Mouse (Mus musculus): ENCODE results near the gene Cenpx. TPM values are rescaled to one million over a fixed set of nuclear protein-coding genes. Genes with fewer than 3 reads are reported as not detected.

The Cenpx gene
- total RNA-seq, 1 experiment, result 53.9 TPM

DNA sequence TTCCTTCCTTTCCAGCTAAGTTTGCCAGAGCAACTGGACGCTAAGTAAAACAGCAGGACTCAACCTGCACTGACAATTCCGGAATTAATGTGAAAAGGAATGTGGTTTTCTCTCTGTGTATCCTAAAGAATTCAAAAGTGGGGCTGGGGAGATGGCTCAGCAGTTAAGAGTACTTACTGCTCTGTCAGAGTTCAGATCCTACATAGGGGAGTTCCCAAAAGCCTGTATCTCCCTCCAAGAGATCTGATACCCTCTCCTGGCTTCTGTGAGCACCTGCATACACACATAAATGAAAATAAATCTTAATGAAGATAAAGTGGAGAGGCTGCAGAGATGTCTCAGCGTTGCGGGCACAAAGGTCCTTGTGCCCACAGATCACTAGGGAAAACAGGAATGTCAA lies 38.1 kb upstream of the Cenpx start:
- Histone ChIP-seq H3K4me1 (ENCODE audit: control insufficient read depth in 2 of 2, insufficient read depth in 2 of 2, low read length in 2 of 2, poor library complexity in 1 of 2) (no peaks in the 10 kb centered on the region), H3K4me3 (ENCODE audit: insufficient read depth in 1 of 2, low read depth in 1 of 2, low read length in 2 of 2, poor library complexity in 1 of 2, severe bottlenecking in 1 of 2) (no peak overlapping the region), H3K36me3 (ENCODE audit: control insufficient read depth, insufficient read depth, low read length, poor library complexity, severe bottlenecking) (no peaks in the 10 kb centered on the region), H3K9ac (ENCODE audit: insufficient read depth, low read depth, low read length, poor library complexity, severe bottlenecking) (no peak overlapping the region), H3K27ac (ENCODE audit: insufficient read depth, low read depth, low read length, poor library complexity, severe bottlenecking) (no peak overlapping the region), H3K9me3 (ENCODE audit: control insufficient read depth, insufficient read depth, low read depth, low read length) (no peaks in the 10 kb centered on the region)
- DNase-seq (ENCODE audit: low read depth, low spot score), result no peak
- TF ChIP-seq CHD2 (IDR thresholded peaks at IDR 0.05; ENCODE audit: low read depth, low read length) (no peak), ZNF384 (IDR thresholded peaks at IDR 0.05; ENCODE audit: low read depth, low read length) (no peak), MAFK (IDR thresholded peaks at IDR 0.05; ENCODE audit: insufficient read depth, low read depth, low read length) (no peak), ZC3H11A (IDR thresholded peaks at IDR 0.05; ENCODE audit: borderline replicate concordance, low read depth, low read length) (no peak), HCFC1 (IDR thresholded peaks at IDR 0.05; ENCODE audit: borderline replicate concordance, insufficient read depth, low read length) (no peak)
- in situ Hi-C loops (cut with MboI; ENCODE audit: low sequenced_read_pairs in 2 of 2, unreplicated experiment in 2 of 2), result no loop called here

DNA sequence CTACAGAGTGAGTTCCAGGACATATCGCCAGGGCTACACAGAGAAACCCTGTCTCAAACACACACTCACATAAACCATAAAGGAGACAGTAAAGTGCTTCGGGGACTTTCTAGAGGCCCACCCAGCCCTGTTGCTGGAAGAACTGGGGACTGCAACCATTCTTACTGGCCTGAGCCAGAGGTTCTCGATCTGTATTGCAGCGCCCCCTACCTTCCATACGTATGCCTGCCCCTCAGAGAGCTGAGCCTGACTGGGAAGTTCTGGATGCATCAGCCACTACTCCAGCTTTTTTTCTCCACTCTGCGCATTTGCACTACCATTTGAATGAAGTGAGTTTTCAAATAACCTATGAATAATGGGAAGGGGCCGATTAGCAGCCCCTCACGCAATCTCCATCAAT lies 35.9 kb upstream of the Cenpx start:
- H3K9ac ChIP-seq (ENCODE audit: insufficient read depth, low read depth, low read length, poor library complexity, severe bottlenecking), result no peak overlapping the region
- TF ChIP-seq HCFC1 (IDR thresholded peaks at IDR 0.05; ENCODE audit: borderline replicate concordance, insufficient read depth, low read length) (no peak), CHD2 (IDR thresholded peaks at IDR 0.05; ENCODE audit: low read depth, low read length) (no peak), ZC3H11A (IDR thresholded peaks at IDR 0.05; ENCODE audit: borderline replicate concordance, low read depth, low read length) (no peak; the same call in 1 of the 2 replicates), MAFK (IDR thresholded peaks at IDR 0.05; ENCODE audit: insufficient read depth, low read depth, low read length) (no peak), ZNF384 (IDR thresholded peaks at IDR 0.05; ENCODE audit: low read depth, low read length) (no peak)
- no peak overlapping the region for H3K27ac ChIP-seq (ENCODE audit: insufficient read depth, low read depth, low read length, poor library complexity, severe bottlenecking)
- H3K9me3 ChIP-seq (ENCODE audit: control insufficient read depth, insufficient read depth, low read depth, low read length), result no peaks in the 10 kb centered on the region
- peak; percentile 57 for DNase-seq (ENCODE audit: low read depth, low spot score)
- in situ Hi-C loops (cut with MboI; ENCODE audit: low sequenced_read_pairs in 2 of 2, unreplicated experiment in 2 of 2), result no loop called here
- H3K4me3 ChIP-seq (ENCODE audit: insufficient read depth in 1 of 2, low read depth in 1 of 2, low read length in 2 of 2, poor library complexity in 1 of 2, severe bottlenecking in 1 of 2), result no peak overlapping the region
- no peaks in the 10 kb centered on the region for H3K4me1 ChIP-seq (ENCODE audit: control insufficient read depth in 2 of 2, insufficient read depth in 2 of 2, low read length in 2 of 2, poor library complexity in 1 of 2)
- H3K36me3 ChIP-seq (ENCODE audit: control insufficient read depth, insufficient read depth, low read length, poor library complexity, severe bottlenecking), result no peaks in the 10 kb centered on the region

DNA sequence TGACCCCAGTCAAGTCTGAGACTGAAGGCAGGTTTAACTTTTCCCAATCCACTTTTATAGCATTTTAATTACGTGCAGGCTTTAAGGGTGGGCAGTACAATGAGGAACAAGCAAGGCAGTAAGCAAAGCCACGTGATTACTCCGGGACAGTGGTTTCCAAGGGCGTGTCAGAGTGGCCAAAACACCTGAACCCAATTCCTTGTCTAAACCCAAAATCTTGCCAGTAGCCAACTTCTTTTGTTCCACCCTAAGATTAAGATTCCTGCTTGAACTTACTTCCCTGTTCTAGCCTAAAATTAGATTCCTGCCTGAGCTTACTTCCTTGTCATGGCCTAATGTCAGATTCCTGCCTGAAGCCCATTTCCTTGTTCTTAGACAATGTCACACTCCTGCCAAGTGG lies 34.4 kb upstream of the Cenpx start:
- Histone ChIP-seq H3K4me1 (ENCODE audit: control insufficient read depth in 2 of 2, insufficient read depth in 2 of 2, low read length in 2 of 2, poor library complexity in 1 of 2) (no peaks in the 10 kb centered on the region), H3K36me3 (ENCODE audit: control insufficient read depth, insufficient read depth, low read length, poor library complexity, severe bottlenecking) (no peaks in the 10 kb centered on the region), H3K9ac (ENCODE audit: insufficient read depth, low read depth, low read length, poor library complexity, severe bottlenecking) (no peak overlapping the region), H3K4me3 (ENCODE audit: insufficient read depth in 1 of 2, low read depth in 1 of 2, low read length in 2 of 2, poor library complexity in 1 of 2, severe bottlenecking in 1 of 2) (no peak overlapping the region), H3K9me3 (ENCODE audit: control insufficient read depth, insufficient read depth, low read depth, low read length) (no peaks in the 10 kb centered on the region), H3K27ac (ENCODE audit: insufficient read depth, low read depth, low read length, poor library complexity, severe bottlenecking) (no peak overlapping the region)
- in situ Hi-C loops (cut with MboI; ENCODE audit: low sequenced_read_pairs in 2 of 2, unreplicated experiment in 2 of 2), result no loop called here
- TF ChIP-seq CHD2 (IDR thresholded peaks at IDR 0.05; ENCODE audit: low read depth, low read length) (no peak), ZC3H11A (IDR thresholded peaks at IDR 0.05; ENCODE audit: borderline replicate concordance, low read depth, low read length) (no peak), HCFC1 (IDR thresholded peaks at IDR 0.05; ENCODE audit: borderline replicate concordance, insufficient read depth, low read length) (no peak), ZNF384 (IDR thresholded peaks at IDR 0.05; ENCODE audit: low read depth, low read length) (no peak), MAFK (IDR thresholded peaks at IDR 0.05; ENCODE audit: insufficient read depth, low read depth, low read length) (no peak)
- DNase-seq (ENCODE audit: low read depth, low spot score), result no peak

DNA sequence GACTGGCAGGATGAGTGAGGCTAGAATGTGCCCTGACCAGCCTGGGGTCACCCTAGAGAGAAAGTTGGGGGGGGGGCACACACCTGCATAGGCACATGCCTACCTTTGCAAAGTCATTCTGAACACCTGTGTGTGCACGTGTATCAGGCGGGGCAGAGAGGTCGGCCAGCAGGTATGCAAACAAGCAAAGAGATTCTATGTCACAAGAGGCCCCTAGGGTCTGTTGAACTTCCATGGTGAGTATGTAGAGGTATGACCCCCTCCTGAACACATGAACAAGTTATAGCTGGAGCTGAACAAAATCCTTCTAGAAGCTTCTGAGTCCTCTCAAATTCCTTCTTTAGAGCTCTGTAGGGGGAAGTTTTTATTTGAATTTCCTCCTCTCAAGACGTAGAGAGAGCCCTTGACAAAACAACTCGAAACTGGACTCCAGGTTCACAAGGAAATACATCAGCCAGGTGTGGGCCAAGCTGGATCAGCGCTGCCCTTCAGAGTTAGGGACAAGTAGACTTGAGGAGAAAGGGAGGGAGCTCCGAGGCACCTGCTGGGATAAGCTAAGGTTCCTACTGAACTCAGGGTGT lies 30.7 kb upstream of the Cenpx start:
- no peak overlapping the region for H3K9ac ChIP-seq (ENCODE audit: insufficient read depth, low read depth, low read length, poor library complexity, severe bottlenecking)
- in situ Hi-C loops (cut with MboI; ENCODE audit: low sequenced_read_pairs in 2 of 2, unreplicated experiment in 2 of 2), result no loop called here
- no peaks in the 10 kb centered on the region for H3K36me3 ChIP-seq (ENCODE audit: control insufficient read depth, insufficient read depth, low read length, poor library complexity, severe bottlenecking)
- no peak overlapping the region for H3K4me3 ChIP-seq (ENCODE audit: insufficient read depth in 1 of 2, low read depth in 1 of 2, low read length in 2 of 2, poor library complexity in 1 of 2, severe bottlenecking in 1 of 2)
- no peak overlapping the region for H3K27ac ChIP-seq (ENCODE audit: insufficient read depth, low read depth, low read length, poor library complexity, severe bottlenecking)
- H3K9me3 ChIP-seq (ENCODE audit: control insufficient read depth, insufficient read depth, low read depth, low read length), result no peaks in the 10 kb centered on the region
- DNase-seq (ENCODE audit: low read depth, low spot score), result no peak
- no peak for TF ChIP-seq MAFK (IDR thresholded peaks at IDR 0.05; ENCODE audit: insufficient read depth, low read depth, low read length)
- no peak for TF ChIP-seq ZNF384 (IDR thresholded peaks at IDR 0.05; ENCODE audit: low read depth, low read length)
- TF ChIP-seq ZC3H11A (IDR thresholded peaks at IDR 0.05; ENCODE audit: borderline replicate concordance, low read depth, low read length), result no peak
- TF ChIP-seq HCFC1 (IDR thresholded peaks at IDR 0.05; ENCODE audit: borderline replicate concordance, insufficient read depth, low read length), result no peak
- no peaks in the 10 kb centered on the region for H3K4me1 ChIP-seq (ENCODE audit: control insufficient read depth in 2 of 2, insufficient read depth in 2 of 2, low read length in 2 of 2, poor library complexity in 1 of 2)

DNA sequence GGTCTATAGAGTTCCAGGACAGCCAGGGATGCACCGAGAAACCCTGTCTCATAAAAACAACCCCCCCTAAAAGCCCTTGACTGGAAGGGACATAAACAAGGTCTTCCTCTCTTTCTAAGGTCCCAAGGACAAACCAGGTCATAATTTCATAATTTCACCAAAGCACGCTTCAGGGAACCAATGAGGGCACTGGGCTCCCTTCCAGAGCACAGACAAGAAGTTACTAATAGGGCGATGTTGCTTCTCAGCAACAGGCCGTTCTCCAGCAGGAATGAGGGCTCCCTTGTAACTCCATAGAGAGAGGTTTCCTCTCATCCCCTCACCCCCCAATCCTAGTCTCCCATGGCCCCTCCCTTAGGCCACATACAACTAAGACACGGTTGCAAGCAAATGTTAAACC lies 27.4 kb upstream of the Cenpx start:
- no peak overlapping the region for H3K4me3 ChIP-seq (ENCODE audit: insufficient read depth in 1 of 2, low read depth in 1 of 2, low read length in 2 of 2, poor library complexity in 1 of 2, severe bottlenecking in 1 of 2)
- no peak for DNase-seq (ENCODE audit: low read depth, low spot score)
- no peak overlapping the region for H3K9ac ChIP-seq (ENCODE audit: insufficient read depth, low read depth, low read length, poor library complexity, severe bottlenecking)
- no peaks in the 10 kb centered on the region for H3K36me3 ChIP-seq (ENCODE audit: control insufficient read depth, insufficient read depth, low read length, poor library complexity, severe bottlenecking)
- no peak overlapping the region for H3K27ac ChIP-seq (ENCODE audit: insufficient read depth, low read depth, low read length, poor library complexity, severe bottlenecking)
- in situ Hi-C loops (cut with MboI; ENCODE audit: low sequenced_read_pairs in 2 of 2, unreplicated experiment in 2 of 2), result no loop called here
- H3K4me1 ChIP-seq (ENCODE audit: control insufficient read depth in 2 of 2, insufficient read depth in 2 of 2, low read length in 2 of 2, poor library complexity in 1 of 2), result peaks cover 0 to 3% of the 10 kb centered on the region in 2 experiments; a peak in 1 of 4 replicates
- TF ChIP-seq ZC3H11A (IDR thresholded peaks at IDR 0.05; ENCODE audit: borderline replicate concordance, low read depth, low read length) (no peak), HCFC1 (IDR thresholded peaks at IDR 0.05; ENCODE audit: borderline replicate concordance, insufficient read depth, low read length) (no peak), ZNF384 (IDR thresholded peaks at IDR 0.05; ENCODE audit: low read depth, low read length) (no peak), MAFK (IDR thresholded peaks at IDR 0.05; ENCODE audit: insufficient read depth, low read depth, low read length) (no peak), CHD2 (IDR thresholded peaks at IDR 0.05; ENCODE audit: low read depth, low read length) (no peak)
- H3K9me3 ChIP-seq (ENCODE audit: control insufficient read depth, insufficient read depth, low read depth, low read length), result no peaks in the 10 kb centered on the region
